Mouse (Mus musculus): ENCODE measurements around the gene Map3k5.

DNA sequence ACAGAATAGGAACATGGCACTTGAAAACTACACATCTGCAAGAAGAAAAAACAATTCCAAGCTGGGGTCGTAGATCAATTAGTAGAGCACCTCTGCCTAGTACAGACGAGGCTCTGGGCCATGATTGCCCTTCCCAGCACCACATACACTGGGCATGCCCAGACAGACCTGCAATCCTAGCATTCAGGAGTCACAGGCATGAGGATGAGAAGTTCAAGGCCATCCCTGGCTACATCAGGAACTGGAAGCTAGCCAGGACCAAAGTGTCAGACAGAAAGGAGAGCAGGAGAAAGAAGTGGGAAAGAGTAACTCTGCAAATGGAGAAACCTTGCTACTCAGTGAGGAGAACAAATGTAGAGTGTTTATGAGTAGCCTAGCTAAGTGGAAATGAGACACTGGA lies 34.1 kb upstream of the Map3k5 start:
- TF ChIP-seq TAL1 (IDR thresholded peaks at IDR 0.05; ENCODE audit: low read length) (no peak), MEF2A (IDR thresholded peaks at IDR 0.05; ENCODE audit: extremely low read depth, insufficient replicate concordance, low read depth, low read length, poor library complexity, severe bottlenecking) (no peak), BHLHE40 (IDR thresholded peaks at IDR 0.05; ENCODE audit: borderline replicate concordance, low read depth, low read length) (no peak), GATA1 (IDR thresholded peaks at IDR 0.05; ENCODE audit: low read depth, low read length) (no peak), CTCF (IDR thresholded peaks at IDR 0.05 in 2 of 3, conservative IDR thresholded peaks at IDR 0.05 in 1 of 3; ENCODE audit: control insufficient read depth in 1 of 3, insufficient read depth in 1 of 3, low read depth in 2 of 3, low read length in 3 of 3, poor library complexity in 1 of 3, severe bottlenecking in 1 of 3) (no peak), NELFE (IDR thresholded peaks at IDR 0.05; ENCODE audit: low read depth, low read length) (no peak)
